Mouse (Mus musculus) embryonic facial prominence, embryonic 13.5 days (tissue): Measurements from ENCODE around the gene Armc8. TPM values are rescaled to one million over a fixed set of nuclear protein-coding genes. Genes with fewer than 3 reads are reported as not detected.

Experiments used
- ATAC-seq: fragments of 200-750 bp; cut with Nextera tagmentation; 2 replicates; pipeline ENCODE4 v1.8.0; 2017; ENCODE audit warnings: low read depth; ENCODE audit not compliant: insufficient number of reproducible peaks, insufficient read depth, low FRiP score, low TSS enrichment
- H3K27ac ChIP-seq: fragments of 300-500 bp; sonication (generic); 2 replicates; pipeline ENCODE4 v1.5.1; 2015; ENCODE audit warnings: moderate library complexity, mild to moderate bottlenecking, inconsistent platforms
- H3K27me3 ChIP-seq: fragments of 300-500 bp; sonication (generic); 2 replicates; pipeline ENCODE4 v1.6.1; 2015; ENCODE audit warnings: mild to moderate bottlenecking, inconsistent platforms
- H3K36me3 ChIP-seq: fragments of 300-500 bp; sonication (generic); 2 replicates; pipeline ENCODE4 v1.6.1; 2015; ENCODE audit warnings: mild to moderate bottlenecking, inconsistent platforms
- H3K4me1 ChIP-seq: fragments of 300-500 bp; sonication (generic); 2 replicates; pipeline ENCODE4 v1.6.1; 2015; ENCODE audit warnings: inconsistent platforms
- H3K4me2 ChIP-seq: fragments of 300-500 bp; sonication (generic); 2 replicates; pipeline ENCODE4 v1.6.1; 2015; ENCODE audit warnings: moderate library complexity, mild to moderate bottlenecking, inconsistent platforms
- H3K4me3 ChIP-seq: fragments of 300-500 bp; sonication (generic); 2 replicates; pipeline ENCODE4 v1.5.1; 2015; ENCODE audit warnings: mild to moderate bottlenecking, inconsistent platforms
- H3K9ac ChIP-seq: fragments of 300-500 bp; sonication (generic); 2 replicates; pipeline ENCODE4 v1.6.1; 2015; ENCODE audit warnings: mild to moderate bottlenecking, inconsistent platforms
- H3K9me3 ChIP-seq: fragments of 300-500 bp; sonication (generic); 2 replicates; pipeline ENCODE4 v1.6.1; 2016; ENCODE audit warnings: inconsistent platforms
- WGBS: fragments of 180-500 bp; shearing (Covaris S2); methylation state at CpG from one replicate; pipeline ENCODE4 v1.1.7; 2015; ENCODE audit warnings: mixed read lengths; 5-methylcytosine and 5-hydroxymethylcytosine counted together
- polyA plus RNA-seq: library from polyadenylated mRNA; unstranded; fragments of >200 nt; fragmentation: Nextera tagmentation; extraction: Ambion mirVana; gene quantifications from 2 replicates; pipeline ENCODE4 v1.2.1, GENCODE M21; 2015

Armc8 gene
- polyA plus RNA-seq, 1 experiment from 2014 or later: 21.7 TPM

GRCm38 (mm10) chr9:99560389-99560788 is 8.3 kb downstream of the Armc8 start:
- no peak overlapping the region for H3K9ac ChIP-seq

GRCm38 (mm10) chr9:99559557-99559904 is 9.2 kb downstream of the Armc8 start:
- Histone ChIP-seq H3K9ac (no peak overlapping the region), H3K4me1 (no peaks in the 10 kb centered on the region), H3K27me3 (no peaks in the 10 kb centered on the region), H3K36me3 (no peaks in the 10 kb centered on the region), H3K4me3 (no peak overlapping the region), H3K4me2 (no peak overlapping the region), H3K27ac (no peak overlapping the region), H3K9me3 (no peaks in the 10 kb centered on the region)
- no peak for ATAC-seq

More at GRCm38 (mm10) chr9:99560389-99560788, 8.3 kb downstream of the Armc8 start:
- no peak overlapping the region for H3K4me3 ChIP-seq
- 89% methylated on average over 3 of the region's 3 CpGs for WGBS
- H3K4me1 ChIP-seq: no peaks in the 10 kb centered on the region
- H3K27me3 ChIP-seq: no peaks in the 10 kb centered on the region
- H3K4me2 ChIP-seq: no peak overlapping the region
- H3K27ac ChIP-seq: no peak overlapping the region
- ATAC-seq: no peak
- H3K9me3 ChIP-seq: no peaks in the 10 kb centered on the region
- H3K36me3 ChIP-seq: no peaks in the 10 kb centered on the region

- no peak for ATAC-seq
These were observed 9.7 kb downstream of the Armc8 start for GRCm38 (mm10) chr9:99558824-99559556.

GRCm38 (mm10) chr9:99557580-99558300 is 11.0 kb downstream of the Armc8 start:
- no peak overlapping the region for H3K4me2 ChIP-seq
- no peak overlapping the region for H3K27ac ChIP-seq
- H3K4me1 ChIP-seq: no peaks in the 10 kb centered on the region
- H3K9me3 ChIP-seq: no peaks in the 10 kb centered on the region
- H3K9ac ChIP-seq: no peak overlapping the region
- WGBS: 76% methylated on average over 8 of the region's 8 CpGs
- no peak overlapping the region for H3K4me3 ChIP-seq
- H3K36me3 ChIP-seq: no peaks in the 10 kb centered on the region
- H3K27me3 ChIP-seq: no peaks in the 10 kb centered on the region
- no peak for ATAC-seq

More at GRCm38 (mm10) chr9:99558824-99559556, 9.7 kb downstream of the Armc8 start:
- Histone ChIP-seq H3K27me3 (no peaks in the 10 kb centered on the region), H3K27ac (no peak overlapping the region), H3K4me2 (no peak overlapping the region), H3K9me3 (no peaks in the 10 kb centered on the region), H3K4me1 (no peaks in the 10 kb centered on the region), H3K4me3 (no peak overlapping the region), H3K9ac (no peak overlapping the region), H3K36me3 (no peaks in the 10 kb centered on the region)
- 90% methylated on average over 7 of the region's 7 CpGs for WGBS

- no peak overlapping the region for H3K27ac ChIP-seq
- no peaks in the 10 kb centered on the region for H3K9me3 ChIP-seq
- no peak for ATAC-seq
- no peaks in the 10 kb centered on the region for H3K27me3 ChIP-seq
- no peak overlapping the region for H3K9ac ChIP-seq
- H3K36me3 ChIP-seq: no peaks in the 10 kb centered on the region
- no peak overlapping the region for H3K4me3 ChIP-seq
- WGBS: 92% methylated on average over 3 of the region's 3 CpGs
- H3K4me1 ChIP-seq: no peaks in the 10 kb centered on the region
- H3K4me2 ChIP-seq: no peak overlapping the region
These were observed 13.4 kb downstream of the Armc8 start for GRCm38 (mm10) chr9:99555253-99555652.

- ATAC-seq: no peak
- no peaks in the 10 kb centered on the region for H3K27me3 ChIP-seq
- no peak overlapping the region for H3K9ac ChIP-seq
- H3K4me1 ChIP-seq: no peaks in the 10 kb centered on the region
- no peak overlapping the region for H3K27ac ChIP-seq
- H3K4me2 ChIP-seq: no peak overlapping the region
- no peaks in the 10 kb centered on the region for H3K9me3 ChIP-seq
- H3K36me3 ChIP-seq: no peaks in the 10 kb centered on the region
- no peak overlapping the region for H3K4me3 ChIP-seq
These were observed 14.6 kb downstream of the Armc8 start for GRCm38 (mm10) chr9:99554052-99554451.

GRCm38 (mm10) chr9:99553049-99553448 is 15.7 kb downstream of the Armc8 start:
- H3K4me3 ChIP-seq: no peak overlapping the region
- no peak overlapping the region for H3K4me2 ChIP-seq
- ATAC-seq: no peak
- no peaks in the 10 kb centered on the region for H3K4me1 ChIP-seq
- H3K9ac ChIP-seq: no peak overlapping the region
- H3K36me3 ChIP-seq: no peaks in the 10 kb centered on the region
- WGBS: 81% methylated on average over 2 of the region's 2 CpGs
- no peaks in the 10 kb centered on the region for H3K9me3 ChIP-seq
- H3K27me3 ChIP-seq: no peaks in the 10 kb centered on the region
- H3K27ac ChIP-seq: no peak overlapping the region

- WGBS: 76% methylated on average over 2 of the region's 2 CpGs
- H3K27ac ChIP-seq: no peak overlapping the region
- no peaks in the 10 kb centered on the region for H3K4me1 ChIP-seq
- H3K4me2 ChIP-seq: no peak overlapping the region
- no peaks in the 10 kb centered on the region for H3K36me3 ChIP-seq
- no peak for ATAC-seq
- no peaks in the 10 kb centered on the region for H3K9me3 ChIP-seq
- H3K4me3 ChIP-seq: no peak overlapping the region
- H3K27me3 ChIP-seq: no peaks in the 10 kb centered on the region
- no peak overlapping the region for H3K9ac ChIP-seq
These were observed 16.6 kb downstream of the Armc8 start for GRCm38 (mm10) chr9:99552068-99552467.

- no peak overlapping the region for H3K4me3 ChIP-seq
- ATAC-seq: no peak
- H3K27me3 ChIP-seq: no peaks in the 10 kb centered on the region
- H3K9ac ChIP-seq: no peak overlapping the region
- H3K9me3 ChIP-seq: no peaks in the 10 kb centered on the region
- no peaks in the 10 kb centered on the region for H3K4me1 ChIP-seq
- H3K4me2 ChIP-seq: no peak overlapping the region
- 89% methylated on average over 1 of the region's 1 CpGs for WGBS
- H3K36me3 ChIP-seq: no peaks in the 10 kb centered on the region
- H3K27ac ChIP-seq: no peak overlapping the region
These were observed 22.4 kb downstream of the Armc8 start for GRCm38 (mm10) chr9:99546259-99546658.

GRCm38 (mm10) chr9:99531865-99532264 is 36.8 kb downstream of the Armc8 start:
- Histone ChIP-seq H3K4me1 (no peaks in the 10 kb centered on the region), H3K4me3 (no peak overlapping the region), H3K9ac (no peak overlapping the region), H3K36me3 (peaks cover 68% of the 10 kb centered on the region), H3K27ac (no peak overlapping the region), H3K4me2 (no peak overlapping the region), H3K9me3 (no peaks in the 10 kb centered on the region), H3K27me3 (no peaks in the 10 kb centered on the region)
- ATAC-seq: no peak
- WGBS: 94% methylated on average over 1 of the region's 1 CpGs

- Histone ChIP-seq H3K9ac (no peak overlapping the region), H3K27ac (no peak overlapping the region), H3K36me3 (peaks cover 30% of the 10 kb centered on the region), H3K4me2 (no peak overlapping the region), H3K9me3 (no peaks in the 10 kb centered on the region), H3K27me3 (no peaks in the 10 kb centered on the region), H3K4me3 (no peak overlapping the region), H3K4me1 (no peaks in the 10 kb centered on the region)
- ATAC-seq: no peak
- WGBS: 83% methylated on average over 7 of the region's 7 CpGs
These were observed 62.8 kb downstream of the Armc8 start for GRCm38 (mm10) chr9:99505875-99506274.

GRCm38 (mm10) chr9:99499336-99499735 is 69.4 kb downstream of the Armc8 start:
- Histone ChIP-seq H3K27ac (no peak overlapping the region), H3K9ac (no peak overlapping the region), H3K36me3 (peaks cover 38% of the 10 kb centered on the region), H3K4me3 (no peak overlapping the region), H3K27me3 (no peaks in the 10 kb centered on the region), H3K4me1 (no peaks in the 10 kb centered on the region), H3K9me3 (no peaks in the 10 kb centered on the region), H3K4me2 (no peak overlapping the region)
- no peak for ATAC-seq
- 93% methylated on average over 4 of the region's 4 CpGs for WGBS
